Mouse (Mus musculus): Measurements from ENCODE around the gene Btg3. TPM values are rescaled to one million over a fixed set of nuclear protein-coding genes. Genes with fewer than 3 reads are reported as not detected.
"Not testable (repeated sequence)": the region's sequence is repeated elsewhere in the genome, so short reads cannot be mapped to it uniquely, and the experiment has no call there.

Btg3 gene
- polyA plus RNA-seq, 1 experiment from 2014 or later: 14.7 TPM

GRCm38 (mm10) chr16:78364554-78364953 is 12.4 kb downstream of the Btg3 start:
- not testable (repeated sequence) for H3K27me3 ChIP-seq (ENCODE audit: control insufficient read depth, insufficient read depth, low read depth, low read length); H3K4me1 ChIP-seq (ENCODE audit: control insufficient read depth, insufficient read depth, low read length); H3K4me2 ChIP-seq (ENCODE audit: low read length); H3K27ac ChIP-seq (ENCODE audit: low read length); H3K36me3 ChIP-seq (ENCODE audit: control insufficient read depth, insufficient read depth, low read length); H3K9ac ChIP-seq (ENCODE audit: low read depth, low read length); H3K4me3 ChIP-seq (ENCODE audit: low read depth, low read length); ATAC-seq; H3K9me3 ChIP-seq (replicated peaks; ENCODE audit: control insufficient read depth, low read length, poor library complexity, severe bottlenecking)
- 98% methylated on average over 9 of the region's 9 CpGs for WGBS

GRCm38 (mm10) chr16:78361466-78361865 is 15.5 kb downstream of the Btg3 start:
- H3K27me3 ChIP-seq (ENCODE audit: control insufficient read depth, insufficient read depth, low read depth, low read length): no peaks in the 10 kb centered on the region
- H3K36me3 ChIP-seq (ENCODE audit: control insufficient read depth, insufficient read depth, low read length): peaks cover 7% of the 10 kb centered on the region
- H3K27ac ChIP-seq (ENCODE audit: low read length): no peak overlapping the region
- no peaks in the 10 kb centered on the region for H3K4me1 ChIP-seq (ENCODE audit: control insufficient read depth, insufficient read depth, low read length)
- ATAC-seq: no peak
- H3K4me3 ChIP-seq (ENCODE audit: low read depth, low read length): no peak overlapping the region
- H3K9me3 ChIP-seq (replicated peaks; ENCODE audit: control insufficient read depth, low read length, poor library complexity, severe bottlenecking): no peaks in the 10 kb centered on the region
- H3K9ac ChIP-seq (ENCODE audit: low read depth, low read length): no peak overlapping the region
- no peak overlapping the region for H3K4me2 ChIP-seq (ENCODE audit: low read length)
- WGBS: 95% methylated on average over 4 of the region's 4 CpGs

GRCm38 (mm10) chr16:78357757-78358156 is 19.2 kb downstream of the Btg3 start:
- Histone ChIP-seq H3K9ac (ENCODE audit: low read depth, low read length) (no peak overlapping the region), H3K4me3 (ENCODE audit: low read depth, low read length) (no peak overlapping the region), H3K27me3 (ENCODE audit: control insufficient read depth, insufficient read depth, low read depth, low read length) (no peaks in the 10 kb centered on the region), H3K36me3 (ENCODE audit: control insufficient read depth, insufficient read depth, low read length) (peaks cover 2% of the 10 kb centered on the region; the same call in 1 of the 2 replicates), H3K4me1 (ENCODE audit: control insufficient read depth, insufficient read depth, low read length) (no peaks in the 10 kb centered on the region), H3K27ac (ENCODE audit: low read length) (no peak overlapping the region), H3K4me2 (ENCODE audit: low read length) (no peak overlapping the region), H3K9me3 (replicated peaks; ENCODE audit: control insufficient read depth, low read length, poor library complexity, severe bottlenecking) (no peaks in the 10 kb centered on the region)
- no peak for ATAC-seq
- WGBS: 94% methylated on average over 3 of the region's 3 CpGs

GRCm38 (mm10) chr16:78347328-78347926 is 29.6 kb downstream of the Btg3 start:
- Histone ChIP-seq H3K36me3 (ENCODE audit: control insufficient read depth, insufficient read depth, low read length) (peaks cover 4% of the 10 kb centered on the region; the same call in 1 of the 2 replicates), H3K27me3 (ENCODE audit: control insufficient read depth, insufficient read depth, low read depth, low read length) (no peaks in the 10 kb centered on the region), H3K4me2 (ENCODE audit: low read length) (no peak overlapping the region), H3K27ac (ENCODE audit: low read length) (no peak overlapping the region), H3K9ac (ENCODE audit: low read depth, low read length) (no peak overlapping the region), H3K4me1 (ENCODE audit: control insufficient read depth, insufficient read depth, low read length) (no peaks in the 10 kb centered on the region), H3K4me3 (ENCODE audit: low read depth, low read length) (no peak overlapping the region), H3K9me3 (replicated peaks; ENCODE audit: control insufficient read depth, low read length, poor library complexity, severe bottlenecking) (no peaks in the 10 kb centered on the region)
- no peak for ATAC-seq
- 85% methylated on average over 13 of the region's 13 CpGs for WGBS

- no peak for ATAC-seq
These were observed 30.2 kb downstream of the Btg3 start for GRCm38 (mm10) chr16:78346662-78347327.

GRCm38 (mm10) chr16:78343792-78344191 is 33.2 kb downstream of the Btg3 start:
- no peak for ATAC-seq
- Histone ChIP-seq H3K36me3 (ENCODE audit: control insufficient read depth, insufficient read depth, low read length) (peaks cover 6% of the 10 kb centered on the region; the same call in 1 of the 2 replicates), H3K27ac (ENCODE audit: low read length) (no peak overlapping the region), H3K9ac (ENCODE audit: low read depth, low read length) (no peak overlapping the region), H3K4me2 (ENCODE audit: low read length) (no peak overlapping the region), H3K9me3 (replicated peaks; ENCODE audit: control insufficient read depth, low read length, poor library complexity, severe bottlenecking) (no peaks in the 10 kb centered on the region), H3K4me3 (ENCODE audit: low read depth, low read length) (no peak overlapping the region), H3K4me1 (ENCODE audit: control insufficient read depth, insufficient read depth, low read length) (0 out of 2 replicates have a peak, but pooled peaks cover 2% of the 10 kb centered on the region), H3K27me3 (ENCODE audit: control insufficient read depth, insufficient read depth, low read depth, low read length) (no peaks in the 10 kb centered on the region)
- WGBS: 70% methylated on average over 6 of the region's 6 CpGs

More at GRCm38 (mm10) chr16:78346662-78347327, 30.2 kb downstream of the Btg3 start:
- no peaks in the 10 kb centered on the region for H3K27me3 ChIP-seq (ENCODE audit: control insufficient read depth, insufficient read depth, low read depth, low read length)
- H3K36me3 ChIP-seq (ENCODE audit: control insufficient read depth, insufficient read depth, low read length): peaks cover 4% of the 10 kb centered on the region; the same call in 1 of the 2 replicates
- no peaks in the 10 kb centered on the region for H3K9me3 ChIP-seq (replicated peaks; ENCODE audit: control insufficient read depth, low read length, poor library complexity, severe bottlenecking)
- no peak overlapping the region for H3K27ac ChIP-seq (ENCODE audit: low read length)
- H3K4me2 ChIP-seq (ENCODE audit: low read length): no peak overlapping the region
- H3K4me3 ChIP-seq (ENCODE audit: low read depth, low read length): no peak overlapping the region
- WGBS: 84% methylated on average over 2 of the region's 2 CpGs
- no peak overlapping the region for H3K9ac ChIP-seq (ENCODE audit: low read depth, low read length)
- H3K4me1 ChIP-seq (ENCODE audit: control insufficient read depth, insufficient read depth, low read length): no peaks in the 10 kb centered on the region

GRCm38 (mm10) chr16:78342767-78343166 is 34.2 kb downstream of the Btg3 start:
- no peak overlapping the region for H3K4me3 ChIP-seq (ENCODE audit: low read depth, low read length)
- no peak overlapping the region for H3K4me2 ChIP-seq (ENCODE audit: low read length)
- no peaks in the 10 kb centered on the region for H3K27me3 ChIP-seq (ENCODE audit: control insufficient read depth, insufficient read depth, low read depth, low read length)
- no peak for ATAC-seq
- no peaks in the 10 kb centered on the region for H3K9me3 ChIP-seq (replicated peaks; ENCODE audit: control insufficient read depth, low read length, poor library complexity, severe bottlenecking)
- 86% methylated on average over 5 of the region's 5 CpGs for WGBS
- 0 out of 2 replicates have a peak, but pooled peaks cover 2% of the 10 kb centered on the region for H3K4me1 ChIP-seq (ENCODE audit: control insufficient read depth, insufficient read depth, low read length)
- no peak overlapping the region for H3K27ac ChIP-seq (ENCODE audit: low read length)
- no peak overlapping the region for H3K9ac ChIP-seq (ENCODE audit: low read depth, low read length)
- peaks cover 6% of the 10 kb centered on the region; the same call in 1 of the 2 replicates for H3K36me3 ChIP-seq (ENCODE audit: control insufficient read depth, insufficient read depth, low read length)

- 60% methylated on average over 4 of the region's 4 CpGs for WGBS
- Histone ChIP-seq H3K27me3 (ENCODE audit: control insufficient read depth, insufficient read depth, low read depth, low read length) (no peaks in the 10 kb centered on the region), H3K27ac (ENCODE audit: low read length) (no peak overlapping the region), H3K9ac (ENCODE audit: low read depth, low read length) (no peak overlapping the region), H3K4me1 (ENCODE audit: control insufficient read depth, insufficient read depth, low read length) (0 out of 2 replicates have a peak, but pooled peaks cover 2% of the 10 kb centered on the region), H3K36me3 (ENCODE audit: control insufficient read depth, insufficient read depth, low read length) (peaks cover 6% of the 10 kb centered on the region; the same call in 1 of the 2 replicates), H3K9me3 (replicated peaks; ENCODE audit: control insufficient read depth, low read length, poor library complexity, severe bottlenecking) (no peaks in the 10 kb centered on the region), H3K4me3 (ENCODE audit: low read depth, low read length) (no peak overlapping the region), H3K4me2 (ENCODE audit: low read length) (no peak overlapping the region)
- no peak for ATAC-seq
These were observed 35.6 kb downstream of the Btg3 start for GRCm38 (mm10) chr16:78341356-78341755.

- H3K4me3 ChIP-seq (ENCODE audit: low read depth, low read length): no peak overlapping the region
- no peak overlapping the region for H3K27ac ChIP-seq (ENCODE audit: low read length)
- H3K4me2 ChIP-seq (ENCODE audit: low read length): no peak overlapping the region
- H3K9me3 ChIP-seq (replicated peaks; ENCODE audit: control insufficient read depth, low read length, poor library complexity, severe bottlenecking): no peaks in the 10 kb centered on the region
- H3K36me3 ChIP-seq (ENCODE audit: control insufficient read depth, insufficient read depth, low read length): peaks cover 27% of the 10 kb centered on the region
- no peak for ATAC-seq
- H3K27me3 ChIP-seq (ENCODE audit: control insufficient read depth, insufficient read depth, low read depth, low read length): no peaks in the 10 kb centered on the region
- no peak overlapping the region for H3K9ac ChIP-seq (ENCODE audit: low read depth, low read length)
- WGBS: 53% methylated on average over 8 of the region's 8 CpGs
- H3K4me1 ChIP-seq (ENCODE audit: control insufficient read depth, insufficient read depth, low read length): 0 out of 2 replicates have a peak, but pooled peaks cover 2% of the 10 kb centered on the region
These were observed 39.8 kb downstream of the Btg3 start for GRCm38 (mm10) chr16:78337226-78337625.
